Mouse (Mus musculus) heart, embryonic 12.5 days (tissue): ENCODE data around the gene Ctso. TPM values are rescaled to one million over a fixed set of nuclear protein-coding genes. Genes with fewer than 3 reads are reported as not detected.

Experiments used
- ATAC-seq: fragments of 200-750 bp; cut with Nextera tagmentation; 2 replicates; pipeline ENCODE4 v1.8.0; 2017; ENCODE audit warnings: moderate TSS enrichment, moderate library complexity; ENCODE audit not compliant: insufficient number of reproducible peaks, low FRiP score
- H3K27ac ChIP-seq: fragments of 300-500 bp; sonication (generic); 2 replicates; pipeline ENCODE4 v1.5.1; 2016; ENCODE audit warnings: mild to moderate bottlenecking, moderate library complexity; ENCODE audit not compliant: poor library complexity, severe bottlenecking
- H3K27me3 ChIP-seq: fragments of 300-500 bp; sonication (generic); replicated peaks from 2 replicates; pipeline ENCODE4 v1.6.1; 2016; ENCODE audit warnings: mild to moderate bottlenecking, moderate library complexity
- H3K36me3 ChIP-seq: fragments of 300-500 bp; sonication (generic); 2 replicates; pipeline ENCODE4 v1.6.1; 2016; ENCODE audit warnings: mild to moderate bottlenecking, moderate library complexity
- H3K4me1 ChIP-seq: fragments of 300-500 bp; sonication (generic); replicated peaks from 2 replicates; pipeline ENCODE4 v1.6.1; 2016; ENCODE audit warnings: mild to moderate bottlenecking
- H3K4me2 ChIP-seq: fragments of 300-500 bp; sonication (generic); 2 replicates; pipeline ENCODE4 v1.6.1; 2016; ENCODE audit warnings: mild to moderate bottlenecking, moderate library complexity
- H3K4me3 ChIP-seq: fragments of 300-500 bp; sonication (generic); 2 replicates; pipeline ENCODE4 v1.5.1; 2016; ENCODE audit warnings: mild to moderate bottlenecking
- H3K9ac ChIP-seq: fragments of 300-500 bp; sonication (generic); 2 replicates; pipeline ENCODE4 v1.6.1; 2016; ENCODE audit warnings: mild to moderate bottlenecking, moderate library complexity
- H3K9me3 ChIP-seq: fragments of 300-500 bp; sonication (generic); replicated peaks from 2 replicates; pipeline ENCODE4 v1.6.1; 2016; ENCODE audit warnings: mild to moderate bottlenecking, moderate library complexity
- WGBS: fragments of 180-500 bp; shearing (Covaris S2); methylation state at CpG from one replicate; pipeline ENCODE4 v1.1.7; 2016; 5-methylcytosine and 5-hydroxymethylcytosine counted together
- polyA plus RNA-seq: library from polyadenylated mRNA; unstranded; fragments of >200 nt; fragmentation: Nextera tagmentation; extraction: Ambion mirVana; gene quantifications from 2 replicates; pipeline ENCODE4 v1.2.1, GENCODE M21; 2016

Ctso gene
- polyA plus RNA-seq, 1 experiment from 2014 or later = 17.5 TPM

DNA sequence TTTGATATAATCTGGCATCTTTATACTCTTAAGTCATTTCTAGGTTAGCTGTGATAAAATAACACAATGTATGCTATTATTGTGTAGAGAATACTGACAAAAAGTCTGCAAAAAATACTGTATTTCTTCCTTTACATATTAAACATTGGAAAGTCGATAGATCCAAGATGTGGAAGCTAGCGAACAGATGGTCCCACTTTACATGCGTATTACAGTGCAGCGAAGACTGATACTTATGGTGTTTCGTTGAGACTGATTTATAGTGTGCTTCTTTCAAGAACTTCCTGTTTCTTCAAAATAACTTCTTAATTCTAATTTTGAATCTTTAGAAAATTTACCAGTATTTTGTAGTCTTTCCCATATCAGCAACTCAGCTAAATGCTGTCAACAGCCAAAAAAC is 25.1 kb downstream of the Ctso start:
- peaks cover 5% of the 10 kb centered on the region; the same call in 1 of the 2 replicates for H3K36me3 ChIP-seq
- no peaks in the 10 kb centered on the region for H3K9me3 ChIP-seq
- WGBS = 87% methylated on average over 5 of the region's 5 CpGs
- H3K27me3 ChIP-seq = no peaks in the 10 kb centered on the region
- H3K9ac ChIP-seq = no peak overlapping the region
- no peak overlapping the region for H3K4me2 ChIP-seq
- no peaks in the 10 kb centered on the region for H3K4me1 ChIP-seq
- H3K27ac ChIP-seq = no peak overlapping the region
- no peak overlapping the region for H3K4me3 ChIP-seq
- no peak for ATAC-seq

DNA sequence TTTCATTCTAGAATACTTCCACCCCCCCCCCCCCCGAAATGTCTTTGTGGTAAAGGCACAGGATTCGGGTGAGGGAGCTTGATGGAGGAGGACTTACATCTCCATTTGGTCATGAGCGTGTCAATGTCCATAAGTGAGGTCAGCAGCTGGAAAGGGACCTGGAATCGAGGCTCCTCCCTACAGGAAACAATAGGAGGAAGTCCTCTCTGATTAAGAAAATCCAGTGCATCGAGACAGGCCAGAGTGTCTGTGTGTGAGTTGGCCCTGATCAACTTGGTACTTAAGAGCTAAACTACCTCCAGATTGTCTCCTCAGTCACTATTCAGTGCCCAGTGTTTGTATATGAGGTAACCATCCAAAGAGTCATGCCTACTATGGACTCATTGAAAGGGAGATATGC is 28.9 kb downstream of the Ctso start:
- H3K27ac ChIP-seq = no peak overlapping the region
- no peak for ATAC-seq
- no peaks in the 10 kb centered on the region for H3K27me3 ChIP-seq
- no peak overlapping the region for H3K4me3 ChIP-seq
- H3K9ac ChIP-seq = no peak overlapping the region
- no peaks in the 10 kb centered on the region for H3K9me3 ChIP-seq
- no peaks in the 10 kb centered on the region for H3K4me1 ChIP-seq
- 61% methylated on average over 5 of the region's 5 CpGs for WGBS
- H3K36me3 ChIP-seq = no peaks in the 10 kb centered on the region
- no peak overlapping the region for H3K4me2 ChIP-seq

DNA sequence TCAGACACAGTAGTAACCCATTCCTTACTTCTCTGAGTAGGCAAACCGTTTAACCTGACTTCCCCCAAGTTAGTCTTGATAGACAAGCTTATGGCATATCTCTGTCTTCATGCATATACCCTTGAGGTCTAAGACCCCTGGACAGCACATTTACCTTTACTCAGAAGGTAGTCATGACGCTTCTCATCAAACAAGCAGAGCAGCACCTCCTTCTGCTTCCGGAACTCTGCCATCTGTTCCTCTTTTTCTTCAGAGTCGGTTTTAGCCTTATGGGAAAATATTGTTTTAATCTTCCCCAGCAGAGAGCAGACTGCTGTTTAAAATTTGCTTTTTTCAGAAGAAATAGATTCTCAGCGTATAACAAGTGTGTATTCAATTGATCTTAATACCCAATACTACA is 31.4 kb downstream of the Ctso start:
- 83% methylated on average over 5 of the region's 5 CpGs for WGBS

DNA sequence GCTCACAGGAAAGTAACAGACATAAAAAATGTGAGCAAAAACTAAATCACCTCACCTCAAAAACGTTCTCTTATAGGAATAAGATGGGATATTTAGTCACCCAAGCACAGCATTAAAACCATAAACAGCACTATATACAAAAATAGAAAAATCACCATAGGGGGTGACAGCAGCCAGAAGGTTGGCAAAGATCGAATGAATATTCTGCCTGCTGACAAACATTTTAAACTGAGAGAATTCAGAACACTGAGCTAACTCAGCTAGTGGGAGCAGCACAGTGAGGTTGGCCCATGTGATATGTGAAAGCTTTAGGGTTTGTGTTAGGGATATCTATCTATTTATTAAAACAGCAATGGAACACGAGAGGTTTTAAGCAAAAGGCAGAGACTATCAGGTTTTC is 32.2 kb downstream of the Ctso start:
- no peak overlapping the region for H3K27ac ChIP-seq
- no peak overlapping the region for H3K9ac ChIP-seq
- H3K27me3 ChIP-seq = no peaks in the 10 kb centered on the region
- H3K9me3 ChIP-seq = no peaks in the 10 kb centered on the region
- no peak for ATAC-seq
- no peak overlapping the region for H3K4me3 ChIP-seq
- no peak overlapping the region for H3K4me2 ChIP-seq
- H3K36me3 ChIP-seq = no peaks in the 10 kb centered on the region
- WGBS = 68% methylated on average over 3 of the region's 3 CpGs
- H3K4me1 ChIP-seq = no peaks in the 10 kb centered on the region

More for the DNA sequence above, 31.4 kb downstream of the Ctso start:
- H3K4me2 ChIP-seq = no peak overlapping the region
- no peaks in the 10 kb centered on the region for H3K4me1 ChIP-seq
- H3K36me3 ChIP-seq = no peaks in the 10 kb centered on the region
- H3K9me3 ChIP-seq = no peaks in the 10 kb centered on the region
- H3K27me3 ChIP-seq = no peaks in the 10 kb centered on the region
- no peak for ATAC-seq
- H3K27ac ChIP-seq = no peak overlapping the region
- H3K4me3 ChIP-seq = no peak overlapping the region
- no peak overlapping the region for H3K9ac ChIP-seq

DNA sequence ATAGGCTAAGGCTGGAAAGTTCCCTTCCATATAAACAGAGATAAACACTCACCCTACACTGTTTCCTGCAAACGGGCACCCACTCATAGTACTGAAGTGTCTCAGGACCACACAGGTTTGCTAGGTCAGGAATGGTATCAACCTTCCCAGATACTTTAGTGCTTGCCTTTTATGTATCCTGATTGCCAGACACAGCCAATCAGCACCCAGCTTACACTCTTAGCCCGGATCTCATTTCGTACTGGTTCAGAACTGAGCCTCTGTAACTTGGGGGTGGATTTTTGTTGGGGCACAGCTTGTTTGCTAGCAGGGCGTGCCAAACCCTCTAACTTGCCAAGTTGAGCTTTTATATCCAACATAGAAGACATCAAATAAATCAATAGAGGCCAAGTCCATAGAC is 43.2 kb downstream of the Ctso start:
- no peak overlapping the region for H3K9ac ChIP-seq
- H3K4me2 ChIP-seq = no peak overlapping the region
- no peaks in the 10 kb centered on the region for H3K27me3 ChIP-seq
- peaks cover 16% of the 10 kb centered on the region; the same call in 1 of the 2 replicates for H3K4me1 ChIP-seq
- 50% methylated on average over 4 of the region's 4 CpGs for WGBS
- H3K36me3 ChIP-seq = no peaks in the 10 kb centered on the region
- H3K9me3 ChIP-seq = no peaks in the 10 kb centered on the region
- no peak overlapping the region for H3K27ac ChIP-seq
- no peak overlapping the region for H3K4me3 ChIP-seq
- no peak for ATAC-seq

DNA sequence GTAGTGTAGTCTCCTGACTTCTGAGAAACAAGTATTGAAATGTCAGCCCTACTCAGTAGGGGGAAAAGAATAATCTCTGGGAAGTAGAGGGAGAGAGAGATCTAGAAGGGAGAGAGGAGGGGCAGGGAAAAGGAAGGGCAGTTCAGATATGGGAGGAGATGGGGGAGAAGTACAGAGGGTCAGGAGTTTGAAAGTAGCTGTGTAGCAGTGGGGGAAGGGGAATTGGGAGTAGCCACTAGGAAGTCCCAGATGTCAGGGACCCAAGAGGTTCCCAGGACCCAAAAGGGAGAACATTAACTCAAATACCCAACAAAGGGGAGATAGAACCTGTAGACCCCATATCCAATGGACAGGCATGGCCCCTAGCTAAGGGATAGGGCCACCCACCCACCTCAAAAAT is 43.7 kb downstream of the Ctso start, which contains the start of gene Tdo2:
TSS of gene Tdo2 (minus strand) at position 101 of the 400 bp plus-strand sequence.
- Histone ChIP-seq H3K4me2 (no peak within 1 kb of the TSS), H3K9ac (no peak within 1 kb of the TSS), H3K4me1 (peaks cover 16% of the 10 kb centered on the region; the same call in 1 of the 2 replicates), H3K4me3 (no peak within 1 kb of the TSS), H3K27ac (no peak within 1 kb of the TSS), H3K9me3 (no peaks in the 10 kb centered on the region), H3K36me3 (no peaks in the 10 kb centered on the region), H3K27me3 (no peaks in the 10 kb centered on the region)
- ATAC-seq = no peak

DNA sequence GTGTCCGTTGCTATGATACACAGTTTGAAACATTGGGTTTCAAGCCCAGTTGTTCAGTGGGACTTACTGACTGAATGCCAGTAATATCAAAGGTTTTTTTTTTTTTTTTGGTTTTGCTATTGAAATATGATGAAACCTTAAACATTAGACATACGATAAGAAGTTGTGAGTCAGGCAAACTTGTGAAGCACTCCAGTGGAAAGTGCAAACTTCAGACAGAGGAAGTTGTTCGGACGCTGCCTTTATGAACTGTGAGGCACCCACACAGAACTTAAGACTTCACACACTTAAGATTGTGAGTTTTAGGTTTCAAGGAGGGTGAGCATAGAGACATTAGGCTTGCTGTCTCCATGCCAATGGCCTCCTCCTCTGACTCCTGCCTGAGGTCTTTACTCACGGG is 49.2 kb downstream of the Ctso start:
- ATAC-seq = no peak
- H3K27ac ChIP-seq = no peak overlapping the region
- H3K4me2 ChIP-seq = no peak overlapping the region
- H3K9ac ChIP-seq = no peak overlapping the region
- no peak overlapping the region for H3K4me3 ChIP-seq
- H3K4me1 ChIP-seq = peaks cover 14% of the 10 kb centered on the region; the same call in 1 of the 2 replicates
- H3K27me3 ChIP-seq = no peaks in the 10 kb centered on the region
- no peaks in the 10 kb centered on the region for H3K36me3 ChIP-seq
- no peaks in the 10 kb centered on the region for H3K9me3 ChIP-seq
- WGBS = 87% methylated on average over 5 of the region's 5 CpGs

DNA sequence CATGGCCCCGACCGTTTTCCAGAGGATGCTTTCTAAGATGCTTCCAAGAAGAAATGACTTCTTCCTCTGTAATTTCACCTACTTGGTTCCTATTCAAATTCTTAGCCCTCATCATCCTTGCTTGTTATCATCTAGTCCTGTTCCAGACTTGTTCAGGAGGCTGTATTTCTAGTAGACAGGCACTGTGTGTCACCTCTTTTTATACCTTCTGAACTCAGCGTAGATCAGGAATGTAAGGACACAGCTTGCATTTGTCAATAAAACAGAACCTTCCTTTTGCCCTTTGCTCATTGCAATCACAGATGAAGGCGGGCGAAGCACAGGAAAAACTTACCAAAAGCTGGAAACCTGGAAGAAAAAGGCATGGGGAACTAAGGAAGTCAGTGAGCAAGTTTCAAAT is 49.6 kb downstream of the Ctso start, which contains the start of gene Asic5:
TSS of gene Asic5 (plus strand) at position 301 of the 400 bp plus-strand sequence.
- Histone ChIP-seq H3K4me2 (no peak within 1 kb of the TSS), H3K4me3 (no peak within 1 kb of the TSS), H3K9ac (no peak within 1 kb of the TSS), H3K9me3 (no peaks in the 10 kb centered on the region), H3K36me3 (no peaks in the 10 kb centered on the region), H3K27me3 (no peaks in the 10 kb centered on the region), H3K27ac (no peak within 1 kb of the TSS), H3K4me1 (peaks cover 10% of the 10 kb centered on the region; the same call in 1 of the 2 replicates)
- ATAC-seq = no peak
- 82% methylated on average over 5 of the region's 5 CpGs for whole genome bisulfite sequencing

DNA sequence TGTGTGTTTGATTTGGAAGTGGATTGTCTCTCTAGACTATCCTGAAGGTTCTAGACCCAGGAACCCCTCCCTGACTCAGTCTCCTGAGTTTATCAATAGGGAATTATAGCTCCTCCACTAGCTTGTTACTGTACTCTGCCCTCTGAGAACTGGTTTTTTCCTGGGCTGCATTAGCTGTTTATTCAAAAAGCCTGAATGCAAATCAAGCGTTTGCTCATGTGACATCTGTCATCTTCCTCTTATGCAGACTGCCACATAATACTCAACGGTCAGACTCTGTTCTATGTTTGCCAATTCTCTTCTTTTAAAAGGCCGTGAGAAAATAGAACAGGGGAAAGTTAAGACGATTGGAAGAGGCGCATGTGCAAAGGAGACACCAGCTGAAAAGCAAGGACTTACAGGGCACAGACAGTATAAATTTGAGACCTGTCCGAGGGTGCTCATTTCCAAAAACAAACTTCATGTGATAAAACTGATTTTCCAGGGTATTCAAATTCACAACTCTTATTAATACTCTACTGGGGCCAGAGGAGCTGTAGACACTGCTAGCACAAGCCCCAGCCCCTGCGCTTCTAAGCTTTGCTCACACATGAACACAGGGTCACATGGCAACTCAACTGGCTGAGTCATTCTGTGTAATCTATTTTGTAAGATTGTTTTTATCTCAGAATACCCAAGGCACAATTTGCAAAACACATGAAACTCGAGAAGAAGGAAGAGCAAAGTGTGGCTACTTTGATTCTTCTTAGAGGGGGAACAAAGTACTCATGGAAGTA is 50.9 kb downstream of the Ctso start:
- H3K27ac ChIP-seq = no peak overlapping the region
- no peak for ATAC-seq
- H3K9me3 ChIP-seq = no peaks in the 10 kb centered on the region
- H3K36me3 ChIP-seq = no peaks in the 10 kb centered on the region
- H3K4me1 ChIP-seq = peaks cover 6% of the 10 kb centered on the region; the same call in 1 of the 2 replicates
- H3K4me2 ChIP-seq = no peak overlapping the region
- H3K4me3 ChIP-seq = no peak overlapping the region
- WGBS = 72% methylated on average over 8 of the region's 8 CpGs
- H3K9ac ChIP-seq = no peak overlapping the region
- no peaks in the 10 kb centered on the region for H3K27me3 ChIP-seq

DNA sequence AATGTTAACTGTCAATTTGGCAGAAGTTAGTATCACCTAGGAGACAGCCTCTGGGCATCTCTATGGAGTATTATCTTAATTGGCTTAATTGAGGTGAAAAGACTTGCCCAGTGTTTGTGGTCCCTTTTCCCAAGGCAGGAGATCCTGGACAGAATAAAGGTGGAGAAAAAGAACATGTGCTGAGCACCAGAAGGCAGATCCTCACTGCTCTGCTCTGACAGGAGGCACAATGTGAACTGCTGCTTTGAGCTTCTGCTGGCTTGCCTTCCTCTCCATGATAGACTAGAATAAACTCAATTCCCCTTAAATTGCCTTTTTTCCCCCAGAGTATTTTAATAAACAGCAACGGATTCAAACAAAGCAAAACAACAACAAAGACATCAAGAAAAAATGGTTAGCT is 52.7 kb downstream of the Ctso start:
- H3K4me1 ChIP-seq = peaks cover 14% of the 10 kb centered on the region
- no peaks in the 10 kb centered on the region for H3K36me3 ChIP-seq
- WGBS = 50% methylated on average over 1 of the region's 1 CpGs
- H3K9ac ChIP-seq = no peak overlapping the region
- no peak overlapping the region for H3K4me2 ChIP-seq
- no peaks in the 10 kb centered on the region for H3K9me3 ChIP-seq
- H3K4me3 ChIP-seq = no peak overlapping the region
- no peak for ATAC-seq
- H3K27me3 ChIP-seq = no peaks in the 10 kb centered on the region
- H3K27ac ChIP-seq = no peak overlapping the region

DNA sequence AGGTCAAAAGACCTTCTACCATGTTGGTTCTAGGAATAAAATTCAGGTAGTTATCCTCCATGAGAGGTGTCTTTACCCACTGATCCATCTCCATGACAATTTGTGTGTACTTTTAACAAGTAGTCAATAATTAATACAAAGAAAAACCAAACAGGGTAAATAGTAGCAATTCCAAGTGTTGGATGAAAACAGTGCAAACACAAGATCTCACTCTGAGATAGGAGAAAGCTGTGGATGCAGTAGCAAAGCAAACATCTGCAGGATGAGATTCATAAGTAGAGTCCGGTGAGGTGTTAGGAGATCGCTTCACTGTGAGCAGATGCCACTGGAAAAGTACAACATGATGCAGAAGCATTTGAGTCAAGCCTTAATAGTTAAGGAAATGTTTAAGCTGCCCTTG is 53.7 kb downstream of the Ctso start:
- peaks cover 18% of the 10 kb centered on the region for H3K4me1 ChIP-seq
- H3K4me3 ChIP-seq = no peak overlapping the region
- no peak for ATAC-seq
- H3K36me3 ChIP-seq = no peaks in the 10 kb centered on the region
- no peaks in the 10 kb centered on the region for H3K9me3 ChIP-seq
- 96% methylated on average over 2 of the region's 2 CpGs for WGBS
- H3K27me3 ChIP-seq = no peaks in the 10 kb centered on the region
- no peak overlapping the region for H3K27ac ChIP-seq
- no peak overlapping the region for H3K9ac ChIP-seq
- no peak overlapping the region for H3K4me2 ChIP-seq

DNA sequence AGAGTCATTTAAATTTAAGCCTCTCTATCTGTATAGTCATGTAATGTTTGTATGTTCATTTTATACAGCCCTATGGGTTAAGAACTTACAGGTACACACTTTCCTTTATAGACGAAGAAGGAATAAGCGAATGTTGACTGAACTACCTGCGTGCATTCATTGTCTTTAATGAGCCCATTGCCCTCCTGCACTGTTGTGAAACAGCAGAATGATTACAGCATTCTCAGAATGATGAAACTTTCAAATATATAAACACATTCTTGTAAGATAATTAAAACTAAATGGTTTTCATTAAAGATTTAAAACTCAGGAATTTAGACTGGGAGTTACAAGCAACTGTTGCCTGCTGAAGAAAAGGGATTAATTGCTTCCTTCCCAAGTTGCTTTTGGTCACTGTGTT is 55.2 kb downstream of the Ctso start:
- H3K9me3 ChIP-seq = no peaks in the 10 kb centered on the region
- peaks cover 12% of the 10 kb centered on the region for H3K4me1 ChIP-seq
- H3K4me3 ChIP-seq = no peak overlapping the region
- no peaks in the 10 kb centered on the region for H3K27me3 ChIP-seq
- no peak overlapping the region for H3K9ac ChIP-seq
- no peak for ATAC-seq
- 88% methylated on average over 3 of the region's 3 CpGs for WGBS
- H3K27ac ChIP-seq = no peak overlapping the region
- no peak overlapping the region for H3K4me2 ChIP-seq
- H3K36me3 ChIP-seq = no peaks in the 10 kb centered on the region
